Mouse (Mus musculus): Measurements from ENCODE around the gene Prkcd. TPM values are rescaled to one million over a fixed set of nuclear protein-coding genes. Genes with fewer than 3 reads are reported as not detected.

Gene Prkcd
- polyA plus RNA-seq, 1 experiment from 2014 or later, result 50.6 TPM

DNA sequence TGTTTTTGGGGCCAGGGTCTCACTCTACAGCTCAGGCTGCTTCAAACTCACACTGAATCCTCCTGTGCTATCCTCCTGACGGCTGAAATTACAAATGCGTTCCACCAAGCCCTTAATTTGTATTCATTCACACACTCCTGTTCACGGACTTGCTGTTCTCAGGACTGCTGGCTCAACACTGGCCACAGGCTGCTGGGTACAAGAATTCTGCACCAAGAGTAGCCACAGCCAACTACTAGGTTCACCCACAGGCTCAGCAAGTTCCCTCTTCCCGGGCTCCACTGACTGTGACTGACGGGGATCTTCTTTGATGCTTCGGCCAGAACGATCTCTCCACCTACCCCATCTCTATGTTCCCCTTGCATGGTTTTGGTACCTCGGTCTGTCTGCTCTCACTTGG, 23.7 kb upstream of the Prkcd start:
- H3K9ac ChIP-seq, result no peak overlapping the region
- 70% methylated on average over 8 of the region's 8 CpGs for WGBS
- no peaks in the 10 kb centered on the region for H3K9me3 ChIP-seq (replicated peaks)

DNA sequence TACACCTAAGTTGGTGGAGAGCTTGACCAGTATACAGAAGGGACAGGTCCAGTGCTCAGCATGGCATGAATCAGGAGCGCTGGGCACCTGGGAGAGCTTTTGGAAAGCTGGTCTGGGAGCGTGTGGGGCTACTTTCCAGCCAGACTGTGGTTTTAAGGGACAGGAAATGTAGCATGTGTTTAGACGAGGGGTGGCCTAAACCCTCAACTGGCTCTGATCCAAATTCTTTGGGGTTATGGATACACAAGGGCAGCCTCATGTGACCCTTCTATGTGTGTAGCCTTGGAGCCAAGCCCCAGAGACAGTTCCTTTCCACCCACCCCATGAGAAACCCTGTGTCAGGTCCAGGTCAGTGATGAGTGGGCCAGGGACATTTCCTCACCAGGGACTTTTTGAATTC, 22.5 kb upstream of the Prkcd start:
- no peak for ATAC-seq (replicated peaks; ENCODE audit: low FRiP score)
- peaks cover 12% of the 10 kb centered on the region for H3K4me1 ChIP-seq
- H3K4me3 ChIP-seq (replicated peaks), result no peak overlapping the region
- no peak overlapping the region for H3K27ac ChIP-seq
- no peak overlapping the region for H3K9ac ChIP-seq
- H3K27me3 ChIP-seq, result no peaks in the 10 kb centered on the region
- no peaks in the 10 kb centered on the region for H3K9me3 ChIP-seq (replicated peaks)
- WGBS, result 56% methylated on average over 3 of the region's 3 CpGs
- no peak overlapping the region for H3K4me2 ChIP-seq
- no peaks in the 10 kb centered on the region for H3K36me3 ChIP-seq

More for the DNA sequence above, 23.7 kb upstream of the Prkcd start:
- H3K27ac ChIP-seq, result no peak overlapping the region
- H3K27me3 ChIP-seq, result no peaks in the 10 kb centered on the region
- H3K36me3 ChIP-seq, result no peaks in the 10 kb centered on the region
- no peak overlapping the region for H3K4me2 ChIP-seq
- no peak overlapping the region for H3K4me3 ChIP-seq (replicated peaks)
- H3K4me1 ChIP-seq, result peaks cover 17% of the 10 kb centered on the region
- no peak for ATAC-seq (replicated peaks; ENCODE audit: low FRiP score)

DNA sequence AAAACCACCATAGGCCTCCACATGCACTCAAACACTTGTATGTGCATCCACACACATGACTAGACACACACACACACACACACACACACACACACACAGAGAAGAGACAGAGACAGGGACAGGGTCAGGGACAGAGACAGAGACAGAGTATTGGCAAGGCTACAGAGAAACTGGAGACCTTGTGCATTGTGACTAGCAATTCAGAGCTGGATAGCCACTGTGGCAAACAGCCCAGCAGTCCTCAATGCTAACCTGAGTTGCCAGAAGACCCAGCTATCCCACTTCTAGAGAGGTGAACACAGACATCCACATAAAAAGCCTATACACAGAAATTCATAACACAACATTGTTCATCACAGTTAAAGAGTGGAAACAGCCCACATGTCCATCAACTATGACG, 20.5 kb upstream of the Prkcd start:
- no peak for ATAC-seq (replicated peaks; ENCODE audit: low FRiP score)
- no peaks in the 10 kb centered on the region for H3K9me3 ChIP-seq (replicated peaks)
- H3K4me2 ChIP-seq, result no peak overlapping the region
- H3K36me3 ChIP-seq, result no peaks in the 10 kb centered on the region
- WGBS, result 71% methylated on average over 1 of the region's 1 CpGs
- no peaks in the 10 kb centered on the region for H3K27me3 ChIP-seq
- H3K9ac ChIP-seq, result no peak overlapping the region
- H3K27ac ChIP-seq, result no peak overlapping the region
- H3K4me3 ChIP-seq (replicated peaks), result no peak overlapping the region
- H3K4me1 ChIP-seq, result peaks cover 12% of the 10 kb centered on the region

DNA sequence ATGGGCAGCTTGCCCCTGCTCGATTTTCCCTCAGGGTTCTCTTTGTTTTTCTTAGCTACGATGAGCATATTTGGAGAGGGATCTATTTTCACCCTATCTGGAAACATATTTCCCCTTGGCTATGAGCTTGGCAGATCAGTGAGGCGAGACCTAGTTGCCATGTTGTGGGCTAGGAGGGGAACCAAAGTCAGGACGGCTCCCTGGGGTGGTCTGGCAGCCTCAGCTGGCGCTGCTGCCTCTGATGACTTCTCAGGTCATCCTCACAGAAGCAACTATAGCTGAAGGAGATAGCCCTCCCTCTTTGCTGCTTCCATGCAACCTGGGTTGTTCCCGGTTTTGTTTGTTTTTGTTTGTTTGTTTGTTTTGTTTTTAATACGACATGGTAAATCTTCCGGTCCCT, 19.1 kb upstream of the Prkcd start:
- Histone ChIP-seq H3K4me2 (no peak overlapping the region), H3K4me1 (0 out of 2 replicates have a peak, but pooled peaks cover 8% of the 10 kb centered on the region), H3K9ac (no peak overlapping the region), H3K36me3 (no peaks in the 10 kb centered on the region), H3K27me3 (no peaks in the 10 kb centered on the region), H3K9me3 (replicated peaks) (no peaks in the 10 kb centered on the region), H3K27ac (no peak overlapping the region), H3K4me3 (replicated peaks) (no peak overlapping the region)
- ATAC-seq (replicated peaks; ENCODE audit: low FRiP score), result no peak
- WGBS, result 52% methylated on average over 8 of the region's 8 CpGs

DNA sequence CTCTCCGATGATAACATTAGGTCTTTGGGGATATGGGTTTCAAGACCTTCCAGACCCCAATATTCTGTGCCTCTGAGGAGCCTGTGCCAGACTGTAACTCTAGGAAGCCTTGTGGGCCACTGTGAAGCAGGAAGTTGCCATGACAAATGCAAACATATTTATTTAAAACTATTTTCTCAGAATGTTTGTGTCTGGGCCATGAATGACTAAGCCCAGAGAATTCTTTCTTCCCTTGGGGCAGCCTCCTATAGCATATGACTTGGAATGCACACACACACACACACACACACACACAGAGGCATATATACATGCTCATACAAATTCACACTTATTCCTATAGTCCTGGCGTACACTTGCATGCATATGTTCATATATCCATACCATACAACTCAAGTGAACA, 18.0 kb upstream of the Prkcd start:
- 0 out of 2 replicates have a peak, but pooled peaks cover 8% of the 10 kb centered on the region for H3K4me1 ChIP-seq
- 94% methylated on average over 2 of the region's 2 CpGs for WGBS
- no peak overlapping the region for H3K4me3 ChIP-seq (replicated peaks)
- H3K36me3 ChIP-seq, result no peaks in the 10 kb centered on the region
- no peak overlapping the region for H3K27ac ChIP-seq
- no peak for ATAC-seq (replicated peaks; ENCODE audit: low FRiP score)
- H3K27me3 ChIP-seq, result no peaks in the 10 kb centered on the region
- no peaks in the 10 kb centered on the region for H3K9me3 ChIP-seq (replicated peaks)
- no peak overlapping the region for H3K4me2 ChIP-seq
- no peak overlapping the region for H3K9ac ChIP-seq

DNA sequence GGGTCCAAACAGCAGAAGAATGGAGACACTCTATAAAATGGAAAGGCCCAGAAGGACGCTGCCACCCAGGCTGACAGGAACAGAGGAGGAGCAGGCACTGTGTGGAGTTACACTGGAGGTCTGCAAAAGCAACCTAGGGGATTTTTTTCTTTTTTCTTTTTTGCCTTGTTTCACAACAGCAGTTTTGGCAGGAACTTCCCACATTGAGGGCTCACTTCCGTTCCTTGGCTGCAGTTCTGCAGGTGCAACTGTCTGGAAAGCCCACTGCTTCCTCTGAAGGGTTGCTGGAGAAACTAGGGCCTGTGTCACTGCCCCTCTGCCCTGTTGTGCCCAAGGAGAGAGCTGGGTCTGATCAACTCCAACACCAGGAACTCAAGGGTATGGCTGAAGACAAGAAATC, 15.7 kb upstream of the Prkcd start:
- no peak overlapping the region for H3K27ac ChIP-seq
- H3K4me2 ChIP-seq, result no peak overlapping the region
- no peaks in the 10 kb centered on the region for H3K9me3 ChIP-seq (replicated peaks)
- H3K27me3 ChIP-seq, result no peaks in the 10 kb centered on the region
- H3K9ac ChIP-seq, result no peak overlapping the region
- 65% methylated on average over 2 of the region's 2 CpGs for WGBS
- H3K36me3 ChIP-seq, result no peaks in the 10 kb centered on the region
- ATAC-seq (replicated peaks; ENCODE audit: low FRiP score), result no peak
- no peak overlapping the region for H3K4me3 ChIP-seq (replicated peaks)
- peaks cover 18% of the 10 kb centered on the region for H3K4me1 ChIP-seq

DNA sequence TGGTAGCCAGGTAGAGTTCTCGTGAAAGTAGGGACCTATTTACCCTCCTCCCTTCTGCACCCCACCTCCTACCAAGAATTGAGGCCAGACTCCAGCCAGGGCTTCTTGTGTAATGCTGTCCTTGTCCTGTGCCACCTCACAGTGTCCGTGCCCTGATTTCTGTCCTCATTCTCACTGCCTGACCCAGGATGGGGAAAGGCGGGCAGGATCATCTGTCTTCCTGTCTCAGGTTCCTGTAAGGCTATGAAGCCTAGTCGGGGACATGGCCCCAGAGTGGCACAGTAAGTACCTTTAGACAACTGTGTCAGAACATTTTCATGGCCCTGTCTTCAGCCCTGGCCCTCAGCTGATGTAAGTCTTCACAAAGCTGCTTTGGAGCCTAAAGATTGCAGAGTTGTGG, 12.7 kb upstream of the Prkcd start:
- Histone ChIP-seq H3K27me3 (no peaks in the 10 kb centered on the region), H3K4me3 (replicated peaks) (no peak overlapping the region), H3K4me2 (no peak overlapping the region), H3K4me1 (peaks cover 24% of the 10 kb centered on the region), H3K36me3 (no peaks in the 10 kb centered on the region), H3K9ac (no peak overlapping the region), H3K27ac (no peak overlapping the region), H3K9me3 (replicated peaks) (no peaks in the 10 kb centered on the region)
- no peak for ATAC-seq (replicated peaks; ENCODE audit: low FRiP score)
- 65% methylated on average over 4 of the region's 4 CpGs for WGBS

DNA sequence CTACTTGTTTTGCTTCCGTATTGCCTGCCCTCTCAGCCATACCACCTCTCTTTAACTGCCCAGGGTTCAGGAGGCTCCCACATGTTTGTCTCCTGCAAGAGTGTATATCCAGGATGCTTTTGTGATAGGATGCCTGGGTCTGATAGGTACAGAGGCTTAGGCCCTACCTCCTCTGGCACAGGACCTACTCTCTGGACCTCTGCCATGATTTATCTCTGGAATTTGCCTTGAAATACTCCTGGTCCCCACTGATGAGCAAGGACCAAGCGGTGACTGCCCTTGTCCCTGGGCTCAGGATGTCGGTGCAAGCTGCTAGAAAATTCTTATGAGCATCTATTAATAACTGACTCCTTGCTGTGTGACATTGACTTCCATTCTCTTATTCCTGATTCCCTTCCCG, 12.0 kb upstream of the Prkcd start:
- Histone ChIP-seq H3K9me3 (replicated peaks) (no peaks in the 10 kb centered on the region), H3K9ac (no peak overlapping the region), H3K36me3 (no peaks in the 10 kb centered on the region), H3K4me3 (replicated peaks) (no peak overlapping the region), H3K4me1 (peaks cover 24% of the 10 kb centered on the region), H3K27me3 (no peaks in the 10 kb centered on the region), H3K27ac (no peak overlapping the region), H3K4me2 (no peak overlapping the region)
- ATAC-seq (replicated peaks; ENCODE audit: low FRiP score), result no peak
- 80% methylated on average over 4 of the region's 4 CpGs for WGBS

DNA sequence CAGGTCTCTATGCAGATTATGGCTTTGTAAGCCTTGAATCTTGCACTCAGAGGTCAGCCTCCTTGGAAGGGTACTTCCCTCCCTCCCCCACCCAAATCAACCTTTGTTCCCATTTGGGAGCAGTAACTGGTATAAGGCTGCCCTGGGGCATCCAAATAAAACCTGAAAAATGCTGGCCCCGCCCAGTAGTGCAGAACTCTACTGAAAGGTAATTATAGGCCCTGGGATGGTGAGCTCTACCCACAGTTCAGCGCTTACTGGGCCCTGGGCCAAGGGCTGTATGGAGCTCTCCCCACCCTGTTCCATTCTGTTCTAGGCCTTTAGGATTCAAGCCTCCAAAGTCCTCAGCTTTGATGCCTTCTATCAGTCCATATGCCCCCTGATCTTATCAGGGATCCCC, 11.1 kb upstream of the Prkcd start:
- H3K4me1 ChIP-seq, result peaks cover 29% of the 10 kb centered on the region
- no peaks in the 10 kb centered on the region for H3K36me3 ChIP-seq
- no peak overlapping the region for H3K4me3 ChIP-seq (replicated peaks)
- no peaks in the 10 kb centered on the region for H3K27me3 ChIP-seq
- 58% methylated on average over 2 of the region's 2 CpGs for WGBS
- no peaks in the 10 kb centered on the region for H3K9me3 ChIP-seq (replicated peaks)
- peak; percentile 76; the same call in 1 of the 2 replicates for ATAC-seq (replicated peaks; ENCODE audit: low FRiP score)
- no peak overlapping the region for H3K4me2 ChIP-seq
- H3K9ac ChIP-seq, result no peak overlapping the region
- peak overlapping the region; percentile 67 for H3K27ac ChIP-seq

DNA sequence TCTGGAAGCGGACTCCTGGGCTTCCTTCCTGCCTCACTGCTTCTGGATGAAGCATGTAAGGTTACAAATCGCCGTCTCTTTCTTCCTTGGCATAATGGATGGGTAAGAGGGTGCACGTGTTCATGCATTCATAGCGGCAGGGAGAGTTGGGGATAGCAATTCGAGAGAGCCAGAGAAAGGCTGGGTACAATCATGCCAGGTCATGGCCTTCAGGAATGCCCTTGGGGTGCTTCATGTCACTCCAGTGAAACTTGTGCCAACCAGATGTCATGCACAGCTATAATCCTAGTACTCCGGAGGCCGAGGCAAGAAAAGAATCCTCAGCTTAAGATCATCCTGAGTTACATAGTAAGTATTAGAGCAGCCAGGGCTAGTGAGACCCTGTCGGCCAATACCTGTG, 10.5 kb upstream of the Prkcd start:
- H3K4me3 ChIP-seq (replicated peaks), result no peak overlapping the region
- H3K27ac ChIP-seq, result peak overlapping the region; percentile 67
- WGBS, result 84% methylated on average over 9 of the region's 9 CpGs
- no peak overlapping the region for H3K4me2 ChIP-seq
- H3K27me3 ChIP-seq, result no peaks in the 10 kb centered on the region
- no peaks in the 10 kb centered on the region for H3K9me3 ChIP-seq (replicated peaks)
- H3K36me3 ChIP-seq, result no peaks in the 10 kb centered on the region
- no peak overlapping the region for H3K9ac ChIP-seq
- ATAC-seq (replicated peaks; ENCODE audit: low FRiP score), result no peak
- H3K4me1 ChIP-seq, result peaks cover 35% of the 10 kb centered on the region

DNA sequence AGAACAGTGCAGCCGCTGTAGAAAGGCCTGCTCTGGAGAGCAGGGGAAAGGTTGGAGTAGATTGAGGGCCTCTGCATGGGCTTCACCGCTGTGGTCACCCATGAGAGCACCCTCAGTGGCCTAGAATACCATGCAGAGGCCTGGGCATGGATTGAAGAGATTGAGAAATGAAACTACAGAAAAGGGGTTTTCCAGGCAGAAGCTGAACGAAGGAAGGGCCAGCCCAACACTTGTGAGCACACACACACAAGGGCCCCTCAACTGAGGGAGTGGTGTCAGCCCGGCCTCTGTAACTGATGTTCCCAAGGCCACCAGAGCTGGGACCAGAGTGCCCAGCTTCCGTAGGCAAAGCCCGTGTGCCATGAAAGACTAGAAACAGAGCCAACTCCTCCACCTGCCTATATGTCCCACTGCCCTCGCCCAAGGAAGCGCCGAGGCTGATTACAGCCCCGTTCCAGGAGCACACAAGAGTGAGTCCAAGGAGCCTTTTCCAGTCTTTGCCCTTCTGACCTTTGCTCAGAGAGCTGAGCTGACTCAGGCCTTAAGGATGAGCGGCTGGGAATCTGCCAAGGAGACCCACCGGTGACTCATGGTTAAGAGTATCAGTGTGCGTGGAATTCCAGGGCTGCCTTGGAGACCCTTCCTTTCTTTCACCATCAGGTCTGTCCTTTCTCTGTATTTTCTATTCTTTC, 9.4 kb upstream of the Prkcd start:
- no peak overlapping the region for H3K9ac ChIP-seq
- WGBS, result 74% methylated on average over 13 of the region's 13 CpGs
- no peak for ATAC-seq (replicated peaks; ENCODE audit: low FRiP score)
- no peaks in the 10 kb centered on the region for H3K36me3 ChIP-seq
- no peaks in the 10 kb centered on the region for H3K27me3 ChIP-seq
- H3K4me3 ChIP-seq (replicated peaks), result no peak overlapping the region
- no peaks in the 10 kb centered on the region for H3K9me3 ChIP-seq (replicated peaks)
- H3K4me1 ChIP-seq, result peaks cover 44% of the 10 kb centered on the region
- no peak overlapping the region for H3K27ac ChIP-seq
- no peak overlapping the region for H3K4me2 ChIP-seq

DNA sequence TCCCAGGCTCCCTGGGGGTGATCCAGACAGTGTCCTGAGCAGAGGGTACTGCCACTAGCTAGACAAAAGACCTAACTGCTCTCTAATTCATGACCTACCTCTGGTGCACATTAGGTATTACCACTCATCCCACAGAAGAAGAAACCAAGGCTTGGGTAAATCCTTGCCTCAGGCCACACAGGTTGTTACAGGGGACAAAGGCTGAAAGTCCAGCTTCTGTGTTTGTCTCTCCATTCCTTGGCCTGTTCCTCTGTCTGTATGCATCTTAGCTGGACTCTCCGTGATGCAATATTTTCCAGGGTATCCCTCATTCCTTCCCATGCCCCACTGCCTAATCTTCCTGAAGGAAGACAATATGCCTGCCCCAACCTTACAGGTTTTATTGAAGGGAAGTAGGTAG, 8.4 kb upstream of the Prkcd start:
- H3K27me3 ChIP-seq, result no peaks in the 10 kb centered on the region
- peaks cover 44% of the 10 kb centered on the region for H3K4me1 ChIP-seq
- no peak overlapping the region for H3K4me2 ChIP-seq
- H3K9ac ChIP-seq, result no peak overlapping the region
- no peak overlapping the region for H3K4me3 ChIP-seq (replicated peaks)
- H3K36me3 ChIP-seq, result no peaks in the 10 kb centered on the region
- 95% methylated on average over 1 of the region's 1 CpGs for WGBS
- ATAC-seq (replicated peaks; ENCODE audit: low FRiP score), result no peak
- H3K9me3 ChIP-seq (replicated peaks), result no peaks in the 10 kb centered on the region
- no peak overlapping the region for H3K27ac ChIP-seq

DNA sequence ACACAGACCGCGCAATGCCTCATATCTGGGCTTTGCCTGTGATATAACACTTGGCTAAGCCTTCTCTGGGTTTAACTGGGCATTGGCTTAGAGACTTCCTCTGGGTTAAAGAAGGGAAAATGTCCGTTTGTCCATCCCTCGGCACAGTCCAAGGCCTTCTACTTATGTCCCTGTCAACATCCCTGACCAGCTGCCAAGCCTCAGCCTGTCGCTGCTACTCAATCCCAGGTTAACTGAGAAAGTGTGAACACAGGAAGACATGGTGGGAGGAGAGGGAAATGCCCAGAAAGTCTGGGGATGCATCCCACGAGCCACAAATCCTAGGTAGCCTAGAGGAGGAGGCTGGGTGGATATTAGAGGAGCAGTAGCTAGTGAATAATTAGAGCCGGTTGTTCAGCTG, 7.7 kb upstream of the Prkcd start:
- ATAC-seq (replicated peaks; ENCODE audit: low FRiP score), result no peak
- H3K4me1 ChIP-seq, result peaks cover 44% of the 10 kb centered on the region
- H3K27me3 ChIP-seq, result no peaks in the 10 kb centered on the region
- H3K4me3 ChIP-seq (replicated peaks), result no peak overlapping the region
- H3K4me2 ChIP-seq, result no peak overlapping the region
- H3K9me3 ChIP-seq (replicated peaks), result no peaks in the 10 kb centered on the region
- H3K9ac ChIP-seq, result no peak overlapping the region
- no peak overlapping the region for H3K27ac ChIP-seq
- 61% methylated on average over 7 of the region's 7 CpGs for WGBS
- H3K36me3 ChIP-seq, result no peaks in the 10 kb centered on the region

All from kidney, embryonic 15.5 days (tissue).